Mouse (Mus musculus) lung, postnatal 14 days (tissue): ENCODE results near the gene Mpst.

ENCODE experiments used
- DNase-seq: peaks from one replicate; pipeline ENCODE4 v3.0.0; 2021

The Mpst gene

DNA sequence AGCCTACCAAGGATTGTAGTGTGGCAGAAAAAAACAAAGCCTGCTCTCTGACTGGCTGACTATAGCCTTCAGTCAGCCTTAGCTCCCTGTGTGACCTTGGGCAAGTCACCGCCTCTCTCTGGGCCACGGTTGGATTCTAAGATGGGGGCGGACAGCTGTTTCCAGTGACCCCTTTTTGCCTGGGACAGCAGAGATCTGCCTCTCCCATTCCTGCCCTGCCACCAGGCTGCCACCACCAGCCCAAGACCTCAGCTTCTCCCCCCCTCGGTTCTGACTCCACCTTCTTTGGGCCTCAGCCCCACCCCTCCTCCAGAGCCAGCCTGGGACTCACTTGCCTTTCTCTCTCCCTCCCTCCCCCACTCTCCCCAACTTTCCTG lies 31.8 kb downstream of the Mpst start:
- no peak for DNase-seq

DNA sequence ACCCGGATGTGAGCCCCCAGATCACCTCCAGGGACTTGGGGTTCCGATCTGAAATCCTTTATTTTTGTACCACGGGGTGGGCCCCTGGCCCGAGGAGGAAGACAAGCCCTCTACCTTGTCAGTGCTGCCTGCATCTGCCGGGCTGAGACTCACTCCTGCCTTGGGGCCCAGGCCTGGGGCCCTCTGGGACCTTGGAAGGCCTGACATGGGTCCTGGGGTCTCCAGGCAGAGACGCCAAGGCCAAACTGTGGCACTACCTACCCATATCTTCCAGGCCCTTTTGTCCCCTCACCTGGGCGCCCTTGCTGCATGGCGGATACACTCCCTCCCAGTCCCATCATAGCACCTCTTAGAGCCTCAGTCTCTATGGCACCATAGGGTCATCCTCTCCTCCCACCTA lies 32.3 kb downstream of the Mpst start:
- DNase-seq = no peak

DNA sequence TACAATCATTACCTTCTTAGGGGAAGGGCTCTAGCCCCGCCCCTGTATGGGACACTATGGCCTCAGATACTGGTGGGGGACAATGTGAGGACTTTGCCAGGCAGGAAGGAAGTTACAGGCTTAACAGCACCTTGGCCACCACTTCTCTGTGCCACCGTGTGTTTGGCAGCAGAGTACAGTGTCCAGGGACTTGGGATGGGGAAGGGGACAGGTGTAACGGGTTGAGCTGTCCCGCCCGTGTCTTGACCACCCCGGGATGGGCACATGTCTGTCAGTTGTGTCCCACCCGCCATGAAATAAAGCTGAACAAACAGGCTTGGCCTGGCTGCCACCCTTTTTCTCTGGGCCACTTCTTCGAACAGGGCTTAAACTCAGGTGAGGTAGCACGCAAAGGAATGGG lies 32.8 kb downstream of the Mpst start:
- DNase-seq = no peak

DNA sequence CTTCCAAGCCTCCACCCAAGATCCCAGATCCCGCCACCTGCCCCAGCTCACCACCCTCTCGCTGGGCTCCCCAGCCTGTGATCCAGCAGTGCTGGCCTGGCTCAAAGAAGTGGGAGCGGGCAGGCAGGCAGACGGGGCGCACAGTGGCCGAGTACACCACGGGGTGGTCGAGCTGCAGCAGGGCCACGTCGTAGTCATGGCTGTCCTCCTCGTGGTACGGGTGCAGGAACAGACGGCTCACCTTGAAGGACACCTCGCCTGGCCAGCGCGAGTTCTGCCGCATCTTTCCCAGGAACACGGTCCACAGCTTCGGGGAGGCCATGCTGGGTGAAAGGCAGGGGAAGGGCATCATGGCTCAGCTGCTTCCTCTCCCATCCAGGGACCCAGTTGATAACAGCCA lies 36.0 kb downstream of the Mpst start:
- DNase-seq = no peak

DNA sequence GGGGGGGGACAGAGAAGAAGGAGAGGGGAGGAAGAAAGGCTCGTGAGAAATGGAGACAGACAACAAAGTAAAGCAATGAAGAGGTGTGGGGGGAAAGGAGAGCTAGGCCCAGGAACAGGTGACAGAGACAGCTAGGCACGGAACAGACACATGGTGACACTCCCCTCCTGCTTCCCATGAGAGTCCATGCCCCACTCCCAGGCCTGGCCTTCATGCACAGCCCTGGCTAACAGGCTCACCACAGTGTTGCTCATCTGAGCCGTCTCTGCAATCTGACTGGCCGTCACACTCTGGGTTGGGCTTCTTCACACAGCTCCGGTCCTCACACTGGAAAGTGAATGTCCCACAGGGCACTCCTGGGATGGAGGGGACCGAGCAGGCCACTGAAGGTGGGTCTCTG lies 37.6 kb downstream of the Mpst start:
- no peak for DNase-seq

DNA sequence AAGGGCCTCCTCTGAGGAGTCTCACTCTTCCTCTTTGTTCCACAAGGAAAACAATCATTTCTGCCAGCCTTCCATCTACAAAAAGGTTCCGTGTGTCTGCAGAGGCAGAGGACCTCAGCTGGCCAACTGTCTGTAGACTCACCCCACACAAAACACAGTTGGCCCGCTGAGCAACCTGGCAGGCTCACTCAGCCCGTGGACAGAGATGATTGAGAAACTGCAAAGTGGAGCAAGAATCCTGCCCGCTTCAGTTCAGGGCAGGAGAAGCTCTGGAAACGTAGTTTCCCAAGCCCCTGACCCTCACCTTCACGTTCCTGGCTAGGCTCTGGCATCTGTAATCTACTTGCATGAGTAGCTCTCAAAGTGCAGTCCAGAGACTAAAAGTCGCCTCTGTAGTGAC lies 40.9 kb downstream of the Mpst start:
- peak; percentile 19 for DNase-seq

DNA sequence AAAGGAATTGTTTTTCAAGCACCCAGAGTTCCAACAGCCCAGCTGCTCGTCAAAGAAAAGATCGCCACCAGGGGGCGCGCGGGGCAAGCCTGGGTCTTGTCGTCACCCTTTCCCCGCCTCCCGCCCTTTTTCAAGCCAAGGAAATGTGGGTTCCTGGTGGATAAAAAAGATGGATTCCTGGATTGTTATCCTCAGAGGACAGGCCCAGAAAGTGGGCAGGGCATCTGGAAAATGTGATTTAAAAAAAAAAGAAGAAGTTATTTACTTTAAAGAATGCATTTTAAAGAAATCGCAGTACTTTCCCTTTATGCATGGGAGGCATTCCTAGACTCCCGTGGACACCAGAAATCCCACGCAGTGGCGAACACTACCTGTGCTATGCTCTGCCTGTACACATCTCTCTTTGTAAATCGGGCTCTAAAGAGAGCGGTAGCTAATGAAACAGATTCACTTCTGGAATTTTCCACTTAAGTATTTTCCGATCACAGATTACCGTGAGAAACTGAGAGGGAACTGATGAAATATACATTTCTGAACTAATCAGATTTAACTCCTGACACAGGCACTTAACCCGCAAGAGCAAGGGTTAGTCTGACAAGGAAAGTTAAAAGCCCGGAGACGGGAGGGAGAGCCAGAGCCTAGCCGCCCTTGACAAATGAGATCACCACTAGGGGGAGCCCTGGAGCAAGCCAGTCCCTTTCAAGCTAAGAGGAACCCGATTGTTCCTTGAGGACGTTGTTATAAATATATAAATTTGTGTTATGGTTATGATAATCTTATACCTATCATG lies 41.7 kb downstream of the Mpst start:
- peak; percentile 99 for DNase-seq

DNA sequence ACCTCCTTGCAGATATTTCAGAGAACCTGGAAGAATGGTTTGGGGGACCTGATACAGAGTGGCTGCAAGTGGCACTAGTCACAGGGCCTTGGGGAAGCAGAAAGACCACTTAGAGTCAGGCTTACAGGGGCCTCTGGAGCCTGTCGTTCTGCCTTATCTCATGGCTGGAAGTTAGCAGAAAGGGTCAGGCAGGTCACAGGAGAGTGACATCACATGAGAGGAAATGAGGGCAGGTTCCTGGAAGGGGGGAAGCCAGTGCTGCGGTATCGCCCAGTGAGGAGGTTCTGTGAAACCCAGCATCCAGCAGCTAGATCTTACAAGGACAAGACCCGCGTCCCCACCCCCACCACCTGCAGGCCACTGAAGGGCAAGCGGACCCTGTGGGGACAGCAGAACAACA lies 42.9 kb downstream of the Mpst start:
- no peak for DNase-seq

DNA sequence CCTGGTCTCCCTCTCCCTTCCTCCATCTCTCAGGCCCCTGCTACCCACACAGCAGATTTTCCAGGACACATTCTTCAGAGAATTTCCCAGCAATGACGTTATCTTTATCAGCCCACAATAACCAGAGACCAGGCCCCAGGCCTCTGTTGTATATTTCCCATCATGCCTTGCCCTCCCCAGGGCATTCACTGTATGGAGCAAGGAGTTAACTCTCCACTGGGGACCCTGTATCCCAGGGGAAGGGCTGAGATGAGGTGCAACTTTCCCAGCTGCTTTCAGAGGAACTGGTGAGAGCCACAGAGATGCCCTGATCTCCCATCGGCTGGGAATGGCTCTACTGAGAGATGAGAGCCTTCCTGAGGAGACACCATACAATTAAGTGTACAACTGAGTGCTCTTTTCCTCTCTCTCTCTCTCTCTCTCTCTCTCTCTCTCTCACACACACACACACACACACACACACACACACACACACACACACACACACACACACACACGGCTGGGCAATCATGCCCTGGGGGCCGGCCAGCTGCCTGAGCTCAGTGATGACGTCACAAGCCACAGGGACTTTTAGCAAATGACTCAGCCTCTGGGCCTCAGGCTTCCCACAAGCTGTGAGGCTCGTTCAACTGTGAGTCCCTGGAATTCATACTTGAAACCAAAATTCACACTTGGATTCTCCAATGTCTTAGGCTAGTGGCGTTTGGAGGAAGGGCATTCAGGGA lies 43.6 kb downstream of the Mpst start:
- peak; percentile 50 for DNase-seq

DNA sequence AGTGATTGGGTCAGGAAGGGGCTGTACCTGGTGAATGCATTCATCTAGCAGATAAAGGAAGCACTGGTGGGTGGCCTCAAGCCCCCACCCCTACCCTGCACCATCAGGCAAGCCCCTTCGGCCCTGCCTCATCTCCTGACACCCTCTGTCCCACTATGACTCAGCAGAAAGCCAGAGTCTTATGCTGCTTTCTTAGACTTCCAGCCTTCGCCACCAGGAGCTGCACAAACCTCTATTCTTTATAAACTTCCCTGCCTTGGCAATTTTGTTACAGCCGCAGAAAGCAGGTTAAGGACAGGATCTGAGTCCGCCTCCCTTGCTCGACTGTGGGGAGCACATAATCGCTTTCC lies 44.2 kb downstream of the Mpst start:
- no peak for DNase-seq

DNA sequence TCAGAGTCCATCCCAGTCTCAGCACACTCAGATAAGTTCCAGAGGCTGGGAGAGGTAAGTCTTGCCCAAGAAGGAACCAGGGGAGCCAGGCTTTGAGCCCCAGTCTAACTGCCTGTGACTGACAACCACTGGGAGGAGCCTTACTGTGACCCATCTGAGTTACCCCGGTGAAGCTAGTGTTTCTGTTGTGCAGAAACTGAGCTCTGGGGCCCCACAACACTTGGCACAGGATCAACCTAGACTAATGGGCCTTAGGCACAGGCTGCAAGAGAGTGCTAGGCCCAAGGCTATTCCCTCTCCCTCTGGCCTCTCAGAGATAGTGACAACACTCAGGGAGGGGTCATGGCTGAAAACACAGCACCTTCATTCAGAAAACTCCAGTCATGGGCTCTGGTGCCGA lies 45.0 kb downstream of the Mpst start:
- DNase-seq = no peak

DNA sequence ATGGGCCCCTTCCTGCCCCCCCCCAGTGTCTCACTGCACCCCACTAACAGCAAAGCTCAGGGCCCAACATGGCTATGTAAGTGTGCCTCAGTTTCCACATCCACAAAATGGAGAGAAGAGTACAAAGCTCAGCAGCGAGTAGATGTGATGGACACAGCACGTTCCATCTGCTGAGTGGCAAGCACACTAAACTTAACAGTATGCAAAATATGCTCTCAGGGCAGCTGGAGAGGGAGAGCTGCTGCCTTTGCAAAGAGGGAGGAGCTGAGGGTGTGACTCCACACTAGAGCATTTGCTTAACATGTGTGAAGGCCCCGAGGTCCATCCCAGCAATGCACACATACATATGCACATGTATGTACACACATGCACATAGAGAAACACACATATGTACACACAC lies 46.7 kb downstream of the Mpst start:
- no peak for DNase-seq

DNA sequence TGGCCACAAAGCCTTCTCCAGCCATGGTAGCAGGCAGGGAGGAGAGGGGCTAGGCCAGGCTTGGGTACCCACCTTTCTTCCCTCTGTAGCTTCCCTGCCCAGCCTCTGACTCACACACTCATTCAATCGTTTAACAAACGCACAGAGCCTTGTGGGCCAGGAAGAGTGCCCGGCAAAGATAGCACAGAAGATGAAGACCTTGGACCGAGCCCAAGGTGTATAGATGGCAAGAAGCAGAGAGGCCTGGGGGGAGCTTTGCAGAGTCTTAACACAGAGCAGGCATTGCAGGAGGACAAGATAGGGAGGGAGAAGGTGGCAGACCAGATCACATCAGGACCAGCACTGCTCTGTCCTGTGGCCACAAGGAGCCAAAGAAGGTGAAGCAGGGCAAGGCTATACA lies 49.0 kb downstream of the Mpst start:
- no peak for DNase-seq

DNA sequence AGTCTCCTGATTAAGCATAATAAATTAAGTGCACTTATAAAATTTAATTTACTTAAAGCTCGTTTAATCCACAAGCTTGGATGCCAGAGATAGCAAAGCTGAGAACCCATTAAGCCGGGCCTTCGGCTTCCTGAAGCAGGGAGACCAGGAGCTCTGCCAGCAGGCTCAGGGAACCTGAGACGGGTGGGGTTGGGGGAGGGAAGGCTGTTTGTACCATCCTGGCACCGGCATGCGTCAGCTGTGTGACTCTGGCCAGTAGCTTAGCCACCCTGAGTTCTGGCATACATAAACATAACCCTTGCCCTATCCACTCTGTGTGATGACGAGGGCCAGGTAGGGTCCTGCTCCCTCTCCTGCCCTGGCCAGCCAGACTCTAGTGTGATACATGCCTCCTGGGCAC lies 49.8 kb downstream of the Mpst start:
- no peak for DNase-seq

DNA sequence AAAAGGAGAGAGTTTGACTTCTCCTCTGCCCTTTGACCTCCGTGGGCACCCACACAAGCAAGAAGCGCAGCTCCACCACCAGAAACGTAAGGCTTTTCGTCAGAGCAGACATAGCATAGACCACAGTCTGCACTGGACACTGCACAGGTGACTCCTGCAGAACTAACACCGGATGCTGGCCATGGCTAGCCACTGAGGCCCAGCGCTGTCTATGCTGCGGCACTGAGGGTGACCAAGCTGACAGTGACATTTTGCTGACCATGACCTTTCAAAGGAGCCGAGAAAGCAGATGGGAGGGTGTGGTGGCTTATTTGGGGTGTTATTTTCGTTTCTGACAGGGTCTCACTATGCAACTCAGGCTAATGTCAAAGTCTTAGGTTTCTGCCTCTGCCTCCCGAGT lies 51.0 kb downstream of the Mpst start:
- DNase-seq = no peak

DNA sequence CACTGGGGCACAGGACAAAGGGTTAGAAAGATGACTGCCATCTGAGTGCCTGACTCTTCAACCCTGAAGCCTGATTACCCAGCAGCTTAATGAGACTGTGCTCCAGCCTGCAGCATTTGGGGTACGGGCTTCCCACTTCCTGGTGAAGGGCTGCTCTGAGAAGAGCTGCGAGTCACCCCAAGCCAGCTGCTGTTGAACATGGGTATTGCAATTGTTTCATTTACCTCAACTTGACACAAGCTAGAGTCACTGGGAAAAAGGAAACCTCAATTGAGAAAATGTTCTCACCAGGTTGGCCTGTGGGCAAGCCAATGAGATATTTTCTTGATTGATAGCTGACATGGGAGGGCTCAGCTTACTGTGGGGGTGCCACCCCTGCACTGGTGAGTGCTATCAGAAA lies 56.8 kb downstream of the Mpst start:
- no peak for DNase-seq
